Mouse (Mus musculus) cerebellum, postnatal 36 days (tissue): ENCODE results near the gene Olfr1293-ps.

Source experiments
- DNase-seq, 2 experiments: peaks; one replicate each; pipeline ENCODE4 v3.0.0; 2021 to 2022; ENCODE audit warnings: mixed read lengths in 2 of 2

Olfr1293-ps gene

GRCm38 (mm10) chr2:111524903-111525302 is at the start of gene Olfr1293-ps:
Gene Olfr1293-ps (plus strand): TSS chr2:111525203.
- DNase-seq: no peak

DNA sequence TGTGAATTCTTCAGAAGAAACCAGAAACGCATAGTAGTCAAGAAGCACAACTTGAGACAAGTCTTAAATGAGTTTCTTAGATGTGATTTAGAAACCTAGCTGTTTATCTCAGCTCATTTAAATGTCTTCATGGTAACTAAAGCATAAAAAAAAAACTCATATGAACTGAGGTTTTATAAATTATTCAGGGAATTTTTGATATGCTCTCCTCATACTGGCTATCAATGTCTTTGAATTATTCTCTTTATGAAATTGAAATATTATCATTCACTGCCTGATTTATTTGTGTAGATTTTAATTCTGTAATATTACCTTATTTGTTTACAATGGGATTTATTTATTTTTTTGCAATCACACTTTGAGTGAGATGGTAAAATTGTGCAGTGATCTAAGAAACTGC is 44.5 kb upstream of the Olfr1293-ps start, which contains the start of gene Olfr1289:
TSS of gene Olfr1289 (plus strand) at position 301 of the 400 bp plus-strand sequence.
- no peak for DNase-seq

DNA sequence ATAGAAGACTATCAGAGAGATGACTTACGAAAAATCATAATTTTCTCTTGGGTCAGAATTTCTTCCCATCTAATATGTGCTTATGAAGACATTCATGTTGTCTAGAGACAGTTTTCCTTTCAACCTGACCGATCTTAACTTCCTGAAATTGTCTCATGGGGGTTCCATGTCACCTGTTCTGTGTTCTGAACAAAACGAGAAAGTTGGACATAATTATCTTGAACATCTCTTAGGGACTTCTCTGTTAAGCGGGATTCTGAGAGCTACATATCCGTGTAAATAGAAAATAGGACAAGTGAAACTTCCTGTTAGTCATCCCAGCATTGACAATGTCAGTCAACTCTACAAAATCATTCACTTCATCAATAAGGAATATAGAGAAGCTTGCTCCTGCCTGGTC is 31.3 kb upstream of the Olfr1293-ps start, which contains the start of gene Olfr1290:
TSS of gene Olfr1290 (minus strand) at position 101 of the 400 bp plus-strand sequence.
- DNase-seq: no peak

GRCm38 (mm10) chr2:111496880-111497279 is 28.1 kb upstream of the Olfr1293-ps start, which contains the start of gene Olfr1291-ps1:
Gene Olfr1291-ps1 (plus strand): TSS chr2:111497180.
- no peak for DNase-seq

- no peak for DNase-seq
Observed at GRCm38 (mm10) chr2:111517451-111517850, 7.6 kb upstream of the Olfr1293-ps start.

DNA sequence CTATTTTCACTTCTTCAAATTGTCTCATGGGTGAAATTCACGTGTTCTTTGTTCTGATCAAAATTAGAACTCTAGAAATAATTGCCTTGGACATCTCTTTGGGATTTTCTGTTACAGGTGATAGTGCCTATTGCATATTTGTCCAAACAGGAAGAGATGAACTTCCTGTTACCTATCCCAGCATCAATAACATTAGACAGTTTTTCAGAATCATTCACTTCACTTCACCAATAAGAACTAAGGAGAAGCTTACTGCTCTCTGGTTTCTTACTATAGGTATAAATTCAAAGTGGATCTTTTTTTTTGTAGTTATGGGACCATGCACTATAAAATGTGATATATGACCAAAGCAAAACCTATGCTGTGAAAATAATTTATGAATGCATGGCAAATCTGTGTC is 15.2 kb downstream of the Olfr1293-ps start, which contains the start of gene Olfr1294:
TSS of gene Olfr1294 (minus strand) at position 101 of the 400 bp plus-strand sequence.
- DNase-seq: no peak

DNA sequence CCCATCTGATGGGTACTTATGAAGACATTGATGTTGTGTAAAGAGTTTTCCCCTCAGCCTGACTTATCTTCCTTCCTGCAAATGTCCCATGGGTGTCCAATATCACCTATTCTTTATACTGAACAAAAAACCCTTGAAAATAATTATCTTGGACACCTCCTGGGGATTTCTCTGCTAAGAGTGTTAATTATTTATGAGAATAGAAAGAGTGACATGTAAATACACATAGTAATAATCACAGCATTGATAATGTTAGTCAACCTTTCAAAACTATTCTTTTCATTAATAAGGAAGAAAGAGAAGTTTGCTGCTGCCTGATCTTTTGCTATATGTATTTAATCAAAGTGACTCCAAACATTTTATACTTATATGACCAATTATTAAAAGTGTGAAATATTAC is 44.6 kb downstream of the Olfr1293-ps start, which contains the start of gene Olfr1295:
TSS of gene Olfr1295 (minus strand) at position 101 of the 400 bp plus-strand sequence.
- DNase-seq: no peak
